Mouse (Mus musculus): ENCODE data around the gene Sept11.

Sept11 gene

GRCm38 (mm10) chr5:93092857-93093622 lies at the start of gene Sept11:
Gene Sept11 (plus strand): TSS chr5:93093437.
- peak; percentile 96 for DNase-seq

- DNase-seq, result peak; percentile 56
Measured at GRCm38 (mm10) chr5:93043688-93044583, 49.3 kb upstream of the Sept11 start.

- peak; percentile 87 for DNase-seq
Measured at GRCm38 (mm10) chr5:93044584-93045370, 48.5 kb upstream of the Sept11 start, which contains the start of gene Sowahb. Gene Sowahb (minus strand): TSS chr5:93045022.

GRCm38 (mm10) chr5:93045371-93045714 lies 47.9 kb upstream of the Sept11 start:
- no peak for DNase-seq

- peak; percentile 47 for DNase-seq
Measured at GRCm38 (mm10) chr5:93046306-93046845, 46.9 kb upstream of the Sept11 start.

GRCm38 (mm10) chr5:93048481-93049240 lies 44.6 kb upstream of the Sept11 start:
- peak; percentile 85 for DNase-seq

GRCm38 (mm10) chr5:93049971-93050370 lies 43.3 kb upstream of the Sept11 start:
- DNase-seq, result peak; percentile 11

GRCm38 (mm10) chr5:93051041-93051440 lies 42.2 kb upstream of the Sept11 start:
- DNase-seq, result peak; percentile 16

- DNase-seq, result peak; percentile 66
Measured at GRCm38 (mm10) chr5:93051951-93052350, 41.3 kb upstream of the Sept11 start.

GRCm38 (mm10) chr5:93053606-93054397 lies 39.4 kb upstream of the Sept11 start:
- no peak for DNase-seq

- DNase-seq, result no peak
Measured at GRCm38 (mm10) chr5:93060865-93061264, 32.4 kb upstream of the Sept11 start.

GRCm38 (mm10) chr5:93077661-93078323 lies 15.4 kb upstream of the Sept11 start:
- DNase-seq, result no peak

GRCm38 (mm10) chr5:93079596-93079995 lies 13.6 kb upstream of the Sept11 start:
- DNase-seq, result no peak

- DNase-seq, result no peak
Measured at GRCm38 (mm10) chr5:93085015-93085598, 8.1 kb upstream of the Sept11 start.

GRCm38 (mm10) chr5:93085900-93086299 lies 7.3 kb upstream of the Sept11 start:
- no peak for DNase-seq

- DNase-seq, result no peak
Measured at GRCm38 (mm10) chr5:93091266-93091665, 2.0 kb upstream of the Sept11 start.

- DNase-seq, result peak; percentile 40
Measured at GRCm38 (mm10) chr5:93092147-93092781, 973 bp upstream of the Sept11 start.

- DNase-seq, result no peak
Measured at GRCm38 (mm10) chr5:93093638-93094527, 646 bp downstream of the Sept11 start.

- no peak for DNase-seq
Measured at GRCm38 (mm10) chr5:93095301-93095700, 2.1 kb downstream of the Sept11 start.

All from cerebellum, adult 8-10 months (tissue).